Mouse (Mus musculus) embryonic facial prominence, embryonic 10.5 days (tissue): ENCODE measurements around the gene Cfap61. TPM values are rescaled to one million over a fixed set of nuclear protein-coding genes. Genes with fewer than 3 reads are reported as not detected.
A peak's percentile ranks its signal among the peaks of the same experiment; 100 is the strongest.
"Not testable (repeated sequence)": the region's sequence is repeated elsewhere in the genome, so short reads cannot be mapped to it uniquely, and the experiment has no call there.

Source experiments
- DNase-seq: peaks from one replicate; pipeline ENCODE4 v3.0.0-alpha.2; 2017; ENCODE audit warnings: low spot score
- H3K27ac ChIP-seq: fragments of 300-500 bp; sonication (generic); replicated peaks from 2 replicates; pipeline ENCODE4 v1.5.1; 2016; ENCODE audit warnings: mild to moderate bottlenecking
- H3K27me3 ChIP-seq: fragments of 300-500 bp; sonication (generic); replicated peaks from 2 replicates; pipeline ENCODE4 v1.6.1; 2016; ENCODE audit warnings: low read depth, mild to moderate bottlenecking; ENCODE audit not compliant: poor library complexity, severe bottlenecking
- H3K36me3 ChIP-seq: fragments of 300-500 bp; sonication (generic); replicated peaks from 2 replicates; pipeline ENCODE4 v1.6.1; 2016; ENCODE audit warnings: mild to moderate bottlenecking, moderate library complexity
- H3K4me1 ChIP-seq: fragments of 300-500 bp; sonication (generic); 2 replicates; pipeline ENCODE4 v1.6.1; 2016
- H3K4me3 ChIP-seq: fragments of 300-500 bp; sonication (generic); 2 replicates; pipeline ENCODE4 v1.5.1; 2016; ENCODE audit warnings: mild to moderate bottlenecking, moderate library complexity
- H3K9me3 ChIP-seq: fragments of 300-500 bp; sonication (generic); 2 replicates; pipeline ENCODE4 v1.6.1; 2016; ENCODE audit warnings: mild to moderate bottlenecking
- WGBS: fragments of 180-500 bp; shearing (Covaris S2); methylation state at CpG from one replicate; pipeline ENCODE4 v1.1.7; 2016; 5-methylcytosine and 5-hydroxymethylcytosine counted together
- polyA plus RNA-seq: library from polyadenylated mRNA; unstranded; fragments of >200 nt; fragmentation: Nextera tagmentation; extraction: Ambion mirVana; gene quantifications from 2 replicates; pipeline ENCODE4 v1.2.1, GENCODE M21; 2016

Cfap61 gene
- polyA plus RNA-seq, 1 experiment from 2014 or later: 0.93 TPM

GRCm38 (mm10) chr2:145903983-145904616 is 30.5 kb upstream of the Cfap61 start:
- Histone ChIP-seq H3K27ac (peak overlapping the region; percentile 97), H3K4me1 (peaks cover 29% of the 10 kb centered on the region), H3K27me3 (no peaks in the 10 kb centered on the region), H3K36me3 (peaks cover 37% of the 10 kb centered on the region), H3K9me3 (no peaks in the 10 kb centered on the region), H3K4me3 (peak overlapping the region; percentile 98)
- WGBS: 35% methylated on average over 12 of the region's 12 CpGs
- no peak for DNase-seq

- Histone ChIP-seq H3K9me3 (no peaks in the 10 kb centered on the region), H3K36me3 (peaks cover 47% of the 10 kb centered on the region), H3K27ac (no peak overlapping the region), H3K27me3 (no peaks in the 10 kb centered on the region), H3K4me1 (peaks cover 24% of the 10 kb centered on the region), H3K4me3 (no peak overlapping the region; the same call in 1 of the 2 replicates)
- 88% methylated on average over 6 of the region's 6 CpGs for WGBS
- DNase-seq: no peak
These were observed 29.4 kb upstream of the Cfap61 start for GRCm38 (mm10) chr2:145905156-145905555.

- not testable (repeated sequence) for H3K27me3 ChIP-seq, H3K9me3 ChIP-seq, DNase-seq, H3K27ac ChIP-seq, H3K4me3 ChIP-seq
- Histone ChIP-seq H3K4me1 (peaks cover 22% of the 10 kb centered on the region), H3K36me3 (peaks cover 54% of the 10 kb centered on the region)
- WGBS: 42% methylated on average over 4 of the region's 4 CpGs
These were observed 28.7 kb upstream of the Cfap61 start for GRCm38 (mm10) chr2:145905884-145906283.

GRCm38 (mm10) chr2:145920941-145921650 is 13.5 kb upstream of the Cfap61 start:
- Histone ChIP-seq H3K27me3 (no peaks in the 10 kb centered on the region), H3K36me3 (peaks cover 100% of the 10 kb centered on the region), H3K4me3 (no peak overlapping the region), H3K9me3 (no peaks in the 10 kb centered on the region), H3K27ac (no peak overlapping the region), H3K4me1 (no peaks in the 10 kb centered on the region)
- no peak for DNase-seq
- 91% methylated on average over 8 of the region's 8 CpGs for WGBS

- Histone ChIP-seq H3K4me3 (no peak overlapping the region), H3K4me1 (peaks cover 9% of the 10 kb centered on the region), H3K9me3 (no peaks in the 10 kb centered on the region), H3K27ac (no peak overlapping the region), H3K27me3 (no peaks in the 10 kb centered on the region; the same call in 1 of the 2 replicates), H3K36me3 (peaks cover 9% of the 10 kb centered on the region)
- no peak for DNase-seq
- WGBS: 82% methylated on average over 8 of the region's 8 CpGs
These were observed 2.4 kb downstream of the Cfap61 start for GRCm38 (mm10) chr2:145936975-145937374.

- WGBS: 70% methylated on average over 3 of the region's 3 CpGs
- DNase-seq: no peak
- H3K9me3 ChIP-seq: no peaks in the 10 kb centered on the region
- H3K36me3 ChIP-seq: no peaks in the 10 kb centered on the region
- H3K4me3 ChIP-seq: no peak overlapping the region
- peaks cover 9% of the 10 kb centered on the region for H3K27me3 ChIP-seq
- H3K27ac ChIP-seq: no peak overlapping the region
- H3K4me1 ChIP-seq: no peaks in the 10 kb centered on the region
These were observed 6.8 kb downstream of the Cfap61 start for GRCm38 (mm10) chr2:145941403-145941802.

GRCm38 (mm10) chr2:145944286-145944685 is 9.7 kb downstream of the Cfap61 start:
- DNase-seq: no peak
- Histone ChIP-seq H3K27ac (no peak overlapping the region), H3K27me3 (peaks cover 9% of the 10 kb centered on the region), H3K4me3 (no peak overlapping the region), H3K36me3 (no peaks in the 10 kb centered on the region), H3K4me1 (peaks cover 11% of the 10 kb centered on the region), H3K9me3 (no peaks in the 10 kb centered on the region)
- WGBS: 91% methylated on average over 3 of the region's 3 CpGs

- Histone ChIP-seq H3K27ac (no peak overlapping the region), H3K36me3 (no peaks in the 10 kb centered on the region), H3K4me1 (peaks cover 28% of the 10 kb centered on the region), H3K27me3 (peaks cover 16% of the 10 kb centered on the region), H3K4me3 (no peak overlapping the region), H3K9me3 (no peaks in the 10 kb centered on the region)
- 62% methylated on average over 7 of the region's 7 CpGs for WGBS
- no peak for DNase-seq
These were observed 13.9 kb downstream of the Cfap61 start for GRCm38 (mm10) chr2:145948402-145948954.

- Histone ChIP-seq H3K27me3 (peaks cover 16% of the 10 kb centered on the region), H3K27ac (peak overlapping the region; percentile 71), H3K9me3 (no peaks in the 10 kb centered on the region), H3K4me3 (no peak overlapping the region), H3K36me3 (no peaks in the 10 kb centered on the region), H3K4me1 (peaks cover 28% of the 10 kb centered on the region)
- WGBS: 43% methylated on average over 11 of the region's 11 CpGs
- DNase-seq: no peak
These were observed 15.0 kb downstream of the Cfap61 start for GRCm38 (mm10) chr2:145949475-145950068.

GRCm38 (mm10) chr2:145950239-145950638 is 15.7 kb downstream of the Cfap61 start:
- Histone ChIP-seq H3K4me3 (0 out of 2 replicates have a peak overlapping the region, but pooled peaks have one; percentile 13), H3K36me3 (no peaks in the 10 kb centered on the region), H3K9me3 (no peaks in the 10 kb centered on the region), H3K27me3 (peaks cover 16% of the 10 kb centered on the region), H3K4me1 (peaks cover 28% of the 10 kb centered on the region), H3K27ac (no peak overlapping the region)
- 13% methylated on average over 10 of the region's 10 CpGs for WGBS
- DNase-seq: peak; percentile 57

GRCm38 (mm10) chr2:145952726-145953125 is 18.1 kb downstream of the Cfap61 start:
- H3K4me1 ChIP-seq: peaks cover 29% of the 10 kb centered on the region
- no peaks in the 10 kb centered on the region for H3K9me3 ChIP-seq
- no peak for DNase-seq
- H3K27ac ChIP-seq: no peak overlapping the region
- no peak overlapping the region for H3K4me3 ChIP-seq
- 90% methylated on average over 5 of the region's 5 CpGs for WGBS
- H3K36me3 ChIP-seq: no peaks in the 10 kb centered on the region
- H3K27me3 ChIP-seq: peaks cover 19% of the 10 kb centered on the region

GRCm38 (mm10) chr2:145955844-145956243 is 21.3 kb downstream of the Cfap61 start:
- DNase-seq: no peak
- Histone ChIP-seq H3K36me3 (no peaks in the 10 kb centered on the region), H3K9me3 (no peaks in the 10 kb centered on the region), H3K27ac (no peak overlapping the region), H3K27me3 (peaks cover 19% of the 10 kb centered on the region), H3K4me1 (peaks cover 6% of the 10 kb centered on the region), H3K4me3 (no peak overlapping the region)
- WGBS: 72% methylated on average over 10 of the region's 10 CpGs
